ENCODE assay signal across 10 mouse cellular contexts in genomic region chr2:57617258-57617657, GRCm38 (mm10).
DNase-seq lines count a peak whose midpoint lies in the region; ATAC-seq and TF ChIP-seq lines count a peak whose summit lies in the region.
"Had no signal": no experiment of that assay in that cellular context is flagged by ENCODE, and none has a peak within 500 bp of the region (broad histone marks: within the 10 kb centered on the region; RNA-seq: fewer than 3 reads in every experiment).

No protein-coding gene starts in this region.

- H3K9me3 ChIP-seq in heart, embryonic 13.5 days, result no peaks in the 10 kb centered on the region
- H3K9me3 ChIP-seq in embryonic facial prominence, embryonic 10.5 days, result no peaks in the 10 kb centered on the region
- H3K9me3 ChIP-seq in forebrain, postnatal 0 days (ENCODE audit: low read length), result no peaks in the 10 kb centered on the region

- H3K4me2 ChIP-seq in heart, embryonic 13.5 days, result peak overlapping the region; percentile 82
- peak overlapping the region; percentile 43; the same call in 1 of the 2 replicates for H3K4me2 ChIP-seq in forebrain, postnatal 0 days (ENCODE audit: low read depth)

- ATAC-seq in heart, embryonic 13.5 days (ENCODE audit: extremely low read depth, insufficient number of reproducible peaks, low FRiP score, low TSS enrichment), result no peak
- no peak for ATAC-seq in forebrain, postnatal 0 days
- 0 out of 2 replicates have a peak, but pooled peaks have one; percentile 8 for ATAC-seq in megakaryocyte progenitor cell, adult 5-6 weeks (replicated peaks; ENCODE audit: poor library complexity)
- ATAC-seq: Patski had no signal

- intact Hi-C loops in heart, postnatal 10 days (cut with DNase I), result no loop called here
- intact Hi-C loops in left cerebral cortex, postnatal 4 days (cut with DNase I), result no loop called here

- no peak for DNase-seq in heart, postnatal 10 days
- no peak for DNase-seq in embryonic facial prominence, embryonic 10.5 days (ENCODE audit: low spot score)
- no peak for DNase-seq in forebrain, postnatal 0 days
- DNase-seq in B cell, adult 2 months, result no peak
- DNase-seq in left cerebral cortex, postnatal 4 days, result no peak
- DNase-seq in cerebellum, postnatal 25 days, result no peak
- DNase-seq: adrenal gland, postnatal 25 days had no signal

- H3K36me3 ChIP-seq in heart, embryonic 13.5 days, result no peaks in the 10 kb centered on the region
- no peaks in the 10 kb centered on the region for H3K36me3 ChIP-seq in embryonic facial prominence, embryonic 10.5 days (replicated peaks)
- H3K36me3 ChIP-seq in forebrain, postnatal 0 days (ENCODE audit: insufficient read depth), result no peaks in the 10 kb centered on the region

- 0 out of 2 replicates have a peak, but pooled peaks cover 3% of the 10 kb centered on the region for H3K27me3 ChIP-seq in heart, embryonic 13.5 days (replicated peaks)
- H3K27me3 ChIP-seq in embryonic facial prominence, embryonic 10.5 days (replicated peaks; ENCODE audit: low read depth, poor library complexity, severe bottlenecking), result peaks cover 10% of the 10 kb centered on the region; the same call in 1 of the 2 replicates
- no peaks in the 10 kb centered on the region for H3K27me3 ChIP-seq in forebrain, postnatal 0 days (ENCODE audit: insufficient read depth, low read length)

- TF ChIP-seq CTCF in forebrain, postnatal 0 days (IDR thresholded peaks at IDR 0.05; ENCODE audit: low read depth), result no peak

- H3K9ac ChIP-seq in heart, embryonic 13.5 days, result no peak overlapping the region
- no peak overlapping the region for H3K9ac ChIP-seq in forebrain, postnatal 0 days

- H3K4me1 ChIP-seq in heart, embryonic 13.5 days, result no peaks in the 10 kb centered on the region
- H3K4me1 ChIP-seq in embryonic facial prominence, embryonic 10.5 days, result peaks cover 13% of the 10 kb centered on the region
- 0 out of 2 replicates have a peak, but pooled peaks cover 5% of the 10 kb centered on the region for H3K4me1 ChIP-seq in forebrain, postnatal 0 days (ENCODE audit: insufficient read depth)

- 77% methylated on average over 2 of the region's 2 CpGs for WGBS in heart, embryonic 13.5 days
- WGBS in embryonic facial prominence, embryonic 10.5 days, result 85% methylated on average over 2 of the region's 2 CpGs
- 76% methylated on average over 2 of the region's 2 CpGs for WGBS in forebrain, postnatal 0 days

- H3K27ac ChIP-seq in heart, embryonic 13.5 days (replicated peaks), result no peak overlapping the region
- no peak overlapping the region for H3K27ac ChIP-seq in embryonic facial prominence, embryonic 10.5 days (replicated peaks)
- H3K27ac ChIP-seq in forebrain, postnatal 0 days (ENCODE audit: low read depth, low read length), result no peak overlapping the region

- H3K4me3 ChIP-seq in heart, embryonic 13.5 days, result peak overlapping the region; percentile 58
- peak overlapping the region; percentile 54 for H3K4me3 ChIP-seq in embryonic facial prominence, embryonic 10.5 days
- no peak overlapping the region for H3K4me3 ChIP-seq in forebrain, postnatal 0 days (ENCODE audit: low read depth, low read length)
